Mouse (Mus musculus) embryonic facial prominence, embryonic 12.5 days (tissue): ENCODE data around the gene Smo. TPM values are rescaled to one million over a fixed set of nuclear protein-coding genes. Genes with fewer than 3 reads are reported as not detected.

Source experiments
- ATAC-seq: fragments of 200-750 bp; cut with Nextera tagmentation; 2 replicates; pipeline ENCODE4 v1.8.0; 2017; ENCODE audit not compliant: insufficient number of reproducible peaks, insufficient read depth, low FRiP score, low TSS enrichment
- H3K27ac ChIP-seq: fragments of 300-500 bp; sonication (generic); 2 replicates; pipeline ENCODE4 v1.5.1; 2016; ENCODE audit warnings: mild to moderate bottlenecking
- H3K27me3 ChIP-seq: fragments of 300-500 bp; sonication (generic); 2 replicates; pipeline ENCODE4 v1.6.1; 2016; ENCODE audit warnings: mild to moderate bottlenecking, moderate library complexity
- H3K36me3 ChIP-seq: fragments of 300-500 bp; sonication (generic); 2 replicates; pipeline ENCODE4 v1.6.1; 2016; ENCODE audit warnings: mild to moderate bottlenecking
- H3K4me1 ChIP-seq: fragments of 300-500 bp; sonication (generic); 2 replicates; pipeline ENCODE4 v1.6.1; 2016
- H3K4me2 ChIP-seq: fragments of 300-500 bp; sonication (generic); replicated peaks from 2 replicates; pipeline ENCODE4 v1.6.1; 2016; ENCODE audit warnings: mild to moderate bottlenecking, moderate library complexity
- H3K4me3 ChIP-seq: fragments of 300-500 bp; sonication (generic); 2 replicates; pipeline ENCODE4 v1.5.1; 2016; ENCODE audit warnings: mild to moderate bottlenecking
- H3K9ac ChIP-seq: fragments of 300-500 bp; sonication (generic); 2 replicates; pipeline ENCODE4 v1.6.1; 2016; ENCODE audit warnings: mild to moderate bottlenecking, moderate library complexity
- H3K9me3 ChIP-seq: fragments of 300-500 bp; sonication (generic); 2 replicates; pipeline ENCODE4 v1.6.1; 2016; ENCODE audit warnings: mild to moderate bottlenecking, moderate library complexity
- WGBS: fragments of 180-500 bp; shearing (Covaris S2); methylation state at CpG from one replicate; pipeline ENCODE4 v1.1.7; 2016; 5-methylcytosine and 5-hydroxymethylcytosine counted together
- polyA plus RNA-seq: library from polyadenylated mRNA; unstranded; fragments of >200 nt; fragmentation: Nextera tagmentation; extraction: Ambion mirVana; gene quantifications from 2 replicates; pipeline ENCODE4 v1.2.1, GENCODE M21; 2016

Gene Smo
- polyA plus RNA-seq, 1 experiment from 2014 or later = 70.5 TPM

- no peak overlapping the region for H3K9ac ChIP-seq
- no peaks in the 10 kb centered on the region for H3K9me3 ChIP-seq
- H3K4me2 ChIP-seq = no peak overlapping the region
- no peak overlapping the region for H3K27ac ChIP-seq
- H3K4me1 ChIP-seq = no peaks in the 10 kb centered on the region
- no peak for ATAC-seq
- no peak overlapping the region for H3K4me3 ChIP-seq
- WGBS = 88% methylated on average over 4 of the region's 4 CpGs
- peaks cover 46% of the 10 kb centered on the region for H3K36me3 ChIP-seq
- H3K27me3 ChIP-seq = no peaks in the 10 kb centered on the region
Measured at GRCm38 (mm10) chr6:29761282-29761681, 26.0 kb downstream of the Smo start.

- H3K27ac ChIP-seq = no peak overlapping the region
- peaks cover 34% of the 10 kb centered on the region for H3K36me3 ChIP-seq
- 69% methylated on average over 4 of the region's 4 CpGs for WGBS
- no peak overlapping the region for H3K4me3 ChIP-seq
- no peaks in the 10 kb centered on the region for H3K4me1 ChIP-seq
- H3K9me3 ChIP-seq = no peaks in the 10 kb centered on the region
- no peaks in the 10 kb centered on the region for H3K27me3 ChIP-seq
- H3K9ac ChIP-seq = no peak overlapping the region
- no peak for ATAC-seq
- no peak overlapping the region for H3K4me2 ChIP-seq
Measured at GRCm38 (mm10) chr6:29762524-29762923, 27.2 kb downstream of the Smo start.

- H3K9me3 ChIP-seq = no peaks in the 10 kb centered on the region
- no peak overlapping the region for H3K4me2 ChIP-seq
- 79% methylated on average over 2 of the region's 2 CpGs for WGBS
- no peak for ATAC-seq
- no peaks in the 10 kb centered on the region for H3K36me3 ChIP-seq
- no peak overlapping the region for H3K4me3 ChIP-seq
- 0 out of 2 replicates have a peak, but pooled peaks cover 9% of the 10 kb centered on the region for H3K4me1 ChIP-seq
- no peak overlapping the region for H3K27ac ChIP-seq
- no peaks in the 10 kb centered on the region for H3K27me3 ChIP-seq
- no peak overlapping the region for H3K9ac ChIP-seq
Measured at GRCm38 (mm10) chr6:29766874-29767273, 31.6 kb downstream of the Smo start.

GRCm38 (mm10) chr6:29767813-29768660, 32.7 kb downstream of the Smo start, which contains the start of gene Ahcyl2:
Gene Ahcyl2, plus strand, starts transcription at chr6:29768011.
- Histone ChIP-seq H3K9me3 (no peaks in the 10 kb centered on the region), H3K27me3 (no peaks in the 10 kb centered on the region), H3K36me3 (no peaks in the 10 kb centered on the region), H3K4me3 (peak within 1 kb of the TSS; percentile 68), H3K4me1 (0 out of 2 replicates have a peak, but pooled peaks cover 9% of the 10 kb centered on the region), H3K4me2 (peak within 1 kb of the TSS; percentile 60), H3K27ac (peak within 1 kb of the TSS; percentile 83), H3K9ac (peak within 1 kb of the TSS; percentile 73)
- 1% methylated on average over 55 of the region's 61 CpGs for WGBS
- ATAC-seq = peak; percentile 97

- Histone ChIP-seq H3K9ac (peak overlapping the region; percentile 73), H3K27ac (peak overlapping the region; percentile 83), H3K36me3 (no peaks in the 10 kb centered on the region), H3K9me3 (no peaks in the 10 kb centered on the region), H3K4me1 (0 out of 2 replicates have a peak, but pooled peaks cover 9% of the 10 kb centered on the region), H3K4me2 (peak overlapping the region; percentile 60), H3K4me3 (peak overlapping the region; percentile 68), H3K27me3 (no peaks in the 10 kb centered on the region)
- 1% methylated on average over 50 of the region's 50 CpGs for WGBS
- peak; percentile 49 for ATAC-seq
Measured at GRCm38 (mm10) chr6:29768791-29769441, 33.6 kb downstream of the Smo start.

GRCm38 (mm10) chr6:29770672-29771321, 35.5 kb downstream of the Smo start:
- H3K36me3 ChIP-seq = no peaks in the 10 kb centered on the region
- H3K27ac ChIP-seq = no peak overlapping the region
- 0 out of 2 replicates have a peak, but pooled peaks cover 12% of the 10 kb centered on the region for H3K4me1 ChIP-seq
- no peak overlapping the region for H3K4me3 ChIP-seq
- H3K9me3 ChIP-seq = no peaks in the 10 kb centered on the region
- no peak for ATAC-seq
- no peak overlapping the region for H3K4me2 ChIP-seq
- 37% methylated on average over 2 of the region's 2 CpGs for WGBS
- H3K27me3 ChIP-seq = no peaks in the 10 kb centered on the region
- no peak overlapping the region for H3K9ac ChIP-seq

- H3K9me3 ChIP-seq = no peaks in the 10 kb centered on the region
- no peak overlapping the region for H3K27ac ChIP-seq
- WGBS = 76% methylated on average over 3 of the region's 3 CpGs
- H3K4me3 ChIP-seq = no peak overlapping the region
- H3K36me3 ChIP-seq = no peaks in the 10 kb centered on the region
- H3K4me1 ChIP-seq = 0 out of 2 replicates have a peak, but pooled peaks cover 12% of the 10 kb centered on the region
- no peak overlapping the region for H3K9ac ChIP-seq
- ATAC-seq = no peak
- H3K4me2 ChIP-seq = no peak overlapping the region
- H3K27me3 ChIP-seq = no peaks in the 10 kb centered on the region
Measured at GRCm38 (mm10) chr6:29772236-29772635, 36.9 kb downstream of the Smo start.

- Histone ChIP-seq H3K4me1 (0 out of 2 replicates have a peak, but pooled peaks cover 11% of the 10 kb centered on the region), H3K4me2 (no peak overlapping the region), H3K27ac (no peak overlapping the region), H3K36me3 (no peaks in the 10 kb centered on the region), H3K4me3 (no peak overlapping the region), H3K27me3 (no peaks in the 10 kb centered on the region), H3K9me3 (no peaks in the 10 kb centered on the region), H3K9ac (no peak overlapping the region)
- ATAC-seq = no peak
- WGBS = 80% methylated on average over 1 of the region's 1 CpGs
Measured at GRCm38 (mm10) chr6:29774161-29774560, 38.9 kb downstream of the Smo start.

GRCm38 (mm10) chr6:29775609-29776008, 40.3 kb downstream of the Smo start:
- no peak overlapping the region for H3K4me2 ChIP-seq
- 0 out of 2 replicates have a peak, but pooled peaks cover 2% of the 10 kb centered on the region for H3K4me1 ChIP-seq
- no peak for ATAC-seq
- no peak overlapping the region for H3K27ac ChIP-seq
- no peaks in the 10 kb centered on the region for H3K9me3 ChIP-seq
- no peak overlapping the region for H3K9ac ChIP-seq
- H3K4me3 ChIP-seq = no peak overlapping the region
- WGBS = 84% methylated on average over 1 of the region's 1 CpGs
- H3K36me3 ChIP-seq = no peaks in the 10 kb centered on the region
- H3K27me3 ChIP-seq = no peaks in the 10 kb centered on the region

- no peak overlapping the region for H3K4me2 ChIP-seq
- WGBS = 95% methylated on average over 4 of the region's 4 CpGs
- H3K27me3 ChIP-seq = no peaks in the 10 kb centered on the region
- no peak overlapping the region for H3K9ac ChIP-seq
- H3K9me3 ChIP-seq = no peaks in the 10 kb centered on the region
- no peak for ATAC-seq
- no peaks in the 10 kb centered on the region for H3K36me3 ChIP-seq
- H3K4me1 ChIP-seq = 0 out of 2 replicates have a peak, but pooled peaks cover 2% of the 10 kb centered on the region
- no peak overlapping the region for H3K4me3 ChIP-seq
- H3K27ac ChIP-seq = no peak overlapping the region
Measured at GRCm38 (mm10) chr6:29776542-29777237, 41.4 kb downstream of the Smo start.

- H3K9ac ChIP-seq = no peak overlapping the region
- H3K27me3 ChIP-seq = no peaks in the 10 kb centered on the region
- H3K4me1 ChIP-seq = 0 out of 2 replicates have a peak, but pooled peaks cover 2% of the 10 kb centered on the region
- no peak overlapping the region for H3K4me2 ChIP-seq
- H3K4me3 ChIP-seq = no peak overlapping the region
- ATAC-seq = no peak
- no peaks in the 10 kb centered on the region for H3K9me3 ChIP-seq
- WGBS = 76% methylated on average over 3 of the region's 3 CpGs
- H3K27ac ChIP-seq = no peak overlapping the region
- no peaks in the 10 kb centered on the region for H3K36me3 ChIP-seq
Measured at GRCm38 (mm10) chr6:29777238-29777555, 41.9 kb downstream of the Smo start.
